Mouse (Mus musculus): ENCODE measurements around the gene Eci1.
"Not testable (repeated sequence)": the region's sequence is repeated elsewhere in the genome, so short reads cannot be mapped to it uniquely, and the experiment has no call there.

Eci1 gene

GRCm38 (mm10) chr17:24426471-24427169 is at the start of gene Eci1:
TSS of gene Eci1 (plus strand) at chr17:24426641.
- peak; percentile 84 for DNase-seq (ENCODE audit: low read depth)

- no peak for DNase-seq (ENCODE audit: low read depth)
These were observed 47.9 kb upstream of the Eci1 start for GRCm38 (mm10) chr17:24378496-24378895.

GRCm38 (mm10) chr17:24383789-24384188 is 42.7 kb upstream of the Eci1 start:
- no peak for DNase-seq (ENCODE audit: low read depth)

GRCm38 (mm10) chr17:24388711-24389110 is 37.7 kb upstream of the Eci1 start:
- no peak for DNase-seq (ENCODE audit: low read depth)

GRCm38 (mm10) chr17:24389865-24390264 is 36.6 kb upstream of the Eci1 start:
- peak; percentile 55 for DNase-seq (ENCODE audit: low read depth)

- peak; percentile 41 for DNase-seq (ENCODE audit: low read depth)
These were observed 35.3 kb upstream of the Eci1 start for GRCm38 (mm10) chr17:24391149-24391548.

GRCm38 (mm10) chr17:24393527-24393926 is 32.9 kb upstream of the Eci1 start:
- no peak for DNase-seq (ENCODE audit: low read depth)

- no peak for DNase-seq (ENCODE audit: low read depth)
These were observed 32.0 kb upstream of the Eci1 start for GRCm38 (mm10) chr17:24394456-24394855.

GRCm38 (mm10) chr17:24402371-24402770 is 24.1 kb upstream of the Eci1 start:
- no peak for DNase-seq (ENCODE audit: low read depth)

- DNase-seq (ENCODE audit: low read depth) = no peak
These were observed 19.2 kb upstream of the Eci1 start for GRCm38 (mm10) chr17:24407116-24407803.

- DNase-seq (ENCODE audit: low read depth) = peak; percentile 78
These were observed 12.8 kb upstream of the Eci1 start for GRCm38 (mm10) chr17:24413557-24414211.

- DNase-seq (ENCODE audit: low read depth) = peak; percentile 99
These were observed 12.0 kb upstream of the Eci1 start, which contains the start of gene Rnps1 for GRCm38 (mm10) chr17:24414230-24414976. TSS of gene Rnps1 (plus strand) at chr17:24414565.

GRCm38 (mm10) chr17:24415011-24415410 is 11.4 kb upstream of the Eci1 start:
- no peak for DNase-seq (ENCODE audit: low read depth)

- no peak for DNase-seq (ENCODE audit: low read depth)
These were observed 10.3 kb upstream of the Eci1 start for GRCm38 (mm10) chr17:24416051-24416652.

GRCm38 (mm10) chr17:24423114-24423513 is 3.3 kb upstream of the Eci1 start:
- no peak for DNase-seq (ENCODE audit: low read depth)

- DNase-seq (ENCODE audit: low read depth) = no peak
These were observed 2.0 kb upstream of the Eci1 start for GRCm38 (mm10) chr17:24424489-24424888.

GRCm38 (mm10) chr17:24425326-24425725 is 1.1 kb upstream of the Eci1 start:
- DNase-seq (ENCODE audit: low read depth) = not testable (repeated sequence)

GRCm38 (mm10) chr17:24425905-24426304 is 536 bp upstream of the Eci1 start:
- DNase-seq (ENCODE audit: low read depth) = peak; percentile 32

- no peak for DNase-seq (ENCODE audit: low read depth)
These were observed 723 bp downstream of the Eci1 start for GRCm38 (mm10) chr17:24427170-24427557.

GRCm38 (mm10) chr17:24429201-24429983 is 3.0 kb downstream of the Eci1 start:
- DNase-seq (ENCODE audit: low read depth) = no peak

- peak; percentile 79 for DNase-seq (ENCODE audit: low read depth)
These were observed 10.6 kb downstream of the Eci1 start for GRCm38 (mm10) chr17:24437016-24437415.
